Mouse (Mus musculus): ENCODE results near the gene Pctp. TPM values are rescaled to one million over a fixed set of nuclear protein-coding genes. Genes with fewer than 3 reads are reported as not detected.

The Pctp gene
- polyA plus RNA-seq, 1 experiment from 2014 or later = 6.9 TPM

DNA sequence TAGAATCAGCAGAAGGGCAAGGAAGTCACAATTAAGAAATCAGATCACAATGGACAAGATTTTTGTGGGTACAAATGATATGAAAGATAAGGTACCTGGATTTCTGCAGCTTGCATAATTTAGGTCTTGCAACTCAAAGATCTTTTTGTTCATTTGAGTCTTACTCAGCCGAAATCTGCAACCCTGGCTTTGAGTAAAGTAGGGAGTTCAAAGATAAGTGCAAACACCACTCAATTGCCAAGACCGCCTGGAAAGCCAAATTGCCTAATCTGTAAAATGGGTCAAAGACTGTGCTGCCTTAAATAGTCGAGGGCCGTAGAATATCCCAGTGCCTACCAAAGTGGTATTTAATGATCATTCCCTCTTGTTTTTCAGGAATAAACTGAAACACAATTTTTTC, 692 bp upstream of the Pctp start:
- no peak overlapping the region for H3K27ac ChIP-seq
- H3K36me3 ChIP-seq = no peaks in the 10 kb centered on the region
- no peak overlapping the region for H3K9ac ChIP-seq
- peaks cover 7% of the 10 kb centered on the region; the same call in 1 of the 2 replicates for H3K4me1 ChIP-seq
- no peaks in the 10 kb centered on the region for H3K9me3 ChIP-seq
- no peak for ATAC-seq (ENCODE audit: low FRiP score, low read depth)
- WGBS = 86% methylated on average over 4 of the region's 4 CpGs
- H3K4me2 ChIP-seq (replicated peaks) = peak overlapping the region; percentile 79; the same call in 1 of the 2 replicates
- H3K27me3 ChIP-seq = no peaks in the 10 kb centered on the region
- H3K4me3 ChIP-seq = no peak overlapping the region

- Histone ChIP-seq H3K9ac (no peak overlapping the region), H3K4me1 (peaks cover 7% of the 10 kb centered on the region; the same call in 1 of the 2 replicates), H3K9me3 (no peaks in the 10 kb centered on the region), H3K4me3 (peak overlapping the region; percentile 55), H3K4me2 (replicated peaks) (peak overlapping the region; percentile 79), H3K27ac (no peak overlapping the region), H3K27me3 (no peaks in the 10 kb centered on the region), H3K36me3 (no peaks in the 10 kb centered on the region)
- 9% methylated on average over 8 of the region's 8 CpGs for WGBS
- no peak for ATAC-seq (ENCODE audit: low FRiP score, low read depth)
Measured at GRCm38 (mm10) chr11:90002987-90003348, 274 bp upstream of the Pctp start.

- Histone ChIP-seq H3K9ac (peak overlapping the region; percentile 65; the same call in 1 of the 2 replicates), H3K4me2 (replicated peaks) (peak overlapping the region; percentile 79), H3K4me3 (peak overlapping the region; percentile 55; the same call in 1 of the 2 replicates), H3K27me3 (no peaks in the 10 kb centered on the region), H3K4me1 (peaks cover 7% of the 10 kb centered on the region; the same call in 1 of the 2 replicates), H3K27ac (no peak overlapping the region), H3K9me3 (no peaks in the 10 kb centered on the region), H3K36me3 (no peaks in the 10 kb centered on the region)
- no peak for ATAC-seq (ENCODE audit: low FRiP score, low read depth)
- 84% methylated on average over 10 of the region's 10 CpGs for WGBS
Measured at GRCm38 (mm10) chr11:90001396-90002230, 1.1 kb downstream of the Pctp start.

DNA sequence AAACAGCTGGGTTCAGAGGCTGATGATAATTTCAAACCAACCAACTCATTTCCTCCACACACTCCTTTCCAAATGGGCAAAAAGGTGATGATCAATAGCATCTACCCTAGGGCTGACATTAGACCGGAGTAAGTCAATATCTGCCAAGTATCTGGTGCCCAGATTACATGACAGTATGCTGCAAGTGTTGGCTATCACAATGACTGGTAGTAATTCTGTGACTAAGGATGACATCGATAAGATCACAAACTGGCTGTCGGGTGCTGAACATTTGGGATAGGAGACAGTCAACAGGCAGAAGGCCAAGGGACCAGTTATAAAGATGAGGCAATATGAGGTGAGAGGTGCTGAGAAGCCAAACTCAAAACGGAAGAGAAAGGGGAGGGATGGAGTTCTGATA, 2.0 kb downstream of the Pctp start:
- H3K4me2 ChIP-seq (replicated peaks) = no peak overlapping the region
- ATAC-seq (ENCODE audit: low FRiP score, low read depth) = no peak
- no peaks in the 10 kb centered on the region for H3K36me3 ChIP-seq
- H3K9me3 ChIP-seq = no peaks in the 10 kb centered on the region
- H3K4me3 ChIP-seq = no peak overlapping the region
- 77% methylated on average over 4 of the region's 4 CpGs for WGBS
- H3K4me1 ChIP-seq = peaks cover 7% of the 10 kb centered on the region; the same call in 1 of the 2 replicates
- no peak overlapping the region for H3K27ac ChIP-seq
- H3K27me3 ChIP-seq = no peaks in the 10 kb centered on the region
- H3K9ac ChIP-seq = no peak overlapping the region

DNA sequence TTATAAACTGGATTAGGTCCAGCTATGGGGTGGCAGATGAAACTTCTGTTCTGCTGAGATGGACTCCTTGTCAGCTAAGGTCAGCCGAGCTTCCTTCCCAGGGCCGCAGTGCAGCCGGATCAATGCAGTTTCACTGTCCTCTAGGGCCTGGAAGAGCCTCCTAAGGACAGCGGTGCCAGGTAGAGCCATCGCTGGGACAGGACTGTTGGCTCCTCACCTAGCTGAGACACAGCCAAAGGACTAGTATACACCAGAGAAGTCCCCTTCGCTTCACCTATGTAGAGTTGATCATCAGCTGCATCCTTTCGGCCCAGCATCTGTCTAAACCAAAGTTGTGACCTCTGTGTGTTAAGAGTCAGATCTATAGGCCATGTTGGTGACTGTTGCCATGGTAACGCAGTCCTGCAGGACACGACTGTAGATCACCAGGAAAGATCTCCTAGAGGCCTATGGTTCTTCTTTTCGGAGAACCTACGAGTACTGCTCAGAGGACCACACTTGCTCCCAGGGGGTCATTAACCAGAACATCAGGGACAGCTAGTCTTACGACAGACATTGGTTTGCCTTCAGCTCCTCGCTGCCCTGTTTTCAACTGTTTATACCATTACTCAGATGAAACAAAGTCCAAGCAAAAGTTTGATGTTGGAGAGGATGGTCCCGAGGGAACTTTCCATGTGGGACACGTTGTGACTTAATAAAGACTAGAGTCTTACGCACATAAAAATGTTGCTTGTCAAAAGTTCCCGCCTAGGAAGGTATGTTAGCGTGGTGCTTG, 3.5 kb downstream of the Pctp start:
- ATAC-seq (ENCODE audit: low FRiP score, low read depth) = no peak
- H3K4me3 ChIP-seq = no peak overlapping the region
- no peaks in the 10 kb centered on the region for H3K27me3 ChIP-seq
- H3K4me1 ChIP-seq = peaks cover 11% of the 10 kb centered on the region; the same call in 1 of the 2 replicates
- H3K9ac ChIP-seq = no peak overlapping the region
- H3K36me3 ChIP-seq = no peaks in the 10 kb centered on the region
- WGBS = 88% methylated on average over 18 of the region's 18 CpGs
- no peak overlapping the region for H3K27ac ChIP-seq
- H3K9me3 ChIP-seq = no peaks in the 10 kb centered on the region
- no peak overlapping the region for H3K4me2 ChIP-seq (replicated peaks)

DNA sequence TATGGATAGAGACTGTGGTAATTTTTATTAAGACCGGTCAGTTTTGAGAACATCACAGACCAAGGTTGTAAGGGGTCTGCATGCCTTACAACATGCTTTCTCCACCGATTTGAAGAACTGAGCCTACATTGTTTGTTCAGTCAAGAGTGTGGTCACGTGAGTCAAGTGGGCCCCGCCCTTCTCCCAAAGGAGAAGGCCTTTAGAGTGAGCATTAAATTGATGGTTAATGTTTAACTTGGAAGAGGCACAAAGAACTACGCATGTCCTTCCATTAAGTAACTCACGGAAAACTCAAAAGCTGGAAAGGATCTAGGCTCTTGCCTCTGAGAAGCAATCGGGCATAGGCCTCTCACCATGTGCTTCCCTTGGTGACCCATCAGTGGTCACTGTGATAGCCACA, 5.8 kb downstream of the Pctp start:
- peaks cover 5% of the 10 kb centered on the region; the same call in 1 of the 2 replicates for H3K4me1 ChIP-seq
- ATAC-seq (ENCODE audit: low FRiP score, low read depth) = no peak
- H3K9ac ChIP-seq = no peak overlapping the region
- H3K4me3 ChIP-seq = no peak overlapping the region
- no peak overlapping the region for H3K27ac ChIP-seq
- H3K9me3 ChIP-seq = no peaks in the 10 kb centered on the region
- H3K4me2 ChIP-seq (replicated peaks) = no peak overlapping the region
- H3K36me3 ChIP-seq = no peaks in the 10 kb centered on the region
- no peaks in the 10 kb centered on the region for H3K27me3 ChIP-seq
- 90% methylated on average over 7 of the region's 7 CpGs for WGBS

DNA sequence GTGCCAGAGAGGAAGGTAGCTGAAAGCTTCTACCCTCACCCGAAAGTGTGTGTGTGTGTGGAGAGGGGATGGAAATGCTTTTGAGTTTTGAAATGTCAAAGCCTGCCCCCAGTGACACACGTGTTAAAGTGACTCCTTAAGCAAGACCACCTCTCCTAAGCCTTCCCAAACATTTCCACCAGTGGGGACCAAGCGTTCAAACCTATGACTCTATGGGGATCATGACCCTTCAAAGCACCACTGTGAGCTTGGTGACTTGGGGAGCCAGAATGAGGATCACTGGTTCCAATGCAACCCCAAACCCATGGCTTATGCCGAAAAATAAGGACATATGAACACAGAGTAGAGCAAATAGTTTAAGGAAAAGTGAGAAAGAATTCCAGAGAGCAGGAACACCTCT, 6.3 kb downstream of the Pctp start:
- ATAC-seq (ENCODE audit: low FRiP score, low read depth) = no peak
- no peaks in the 10 kb centered on the region for H3K36me3 ChIP-seq
- WGBS = 91% methylated on average over 4 of the region's 4 CpGs
- no peaks in the 10 kb centered on the region for H3K27me3 ChIP-seq
- 0 out of 2 replicates have a peak, but pooled peaks cover 5% of the 10 kb centered on the region for H3K4me1 ChIP-seq
- H3K9ac ChIP-seq = no peak overlapping the region
- H3K4me2 ChIP-seq (replicated peaks) = no peak overlapping the region
- H3K27ac ChIP-seq = no peak overlapping the region
- H3K9me3 ChIP-seq = no peaks in the 10 kb centered on the region
- no peak overlapping the region for H3K4me3 ChIP-seq

DNA sequence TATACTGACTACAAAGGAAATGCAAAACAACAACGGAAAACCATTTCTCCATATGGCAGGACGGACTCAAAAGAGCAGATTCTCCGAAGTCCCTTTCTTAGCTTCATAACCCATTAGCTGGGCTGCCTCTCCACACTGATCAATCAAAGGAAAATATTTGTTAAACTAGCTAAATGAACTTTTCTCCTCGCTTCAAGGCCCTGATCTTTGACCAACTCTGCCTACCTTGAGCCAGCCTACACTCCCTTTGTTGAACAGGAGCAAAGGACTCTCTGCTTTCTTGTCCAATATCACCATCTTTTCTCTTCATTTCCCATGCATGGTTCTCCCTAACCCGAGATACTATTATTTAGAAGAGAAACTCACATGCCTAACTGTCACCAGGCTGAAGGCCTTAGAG, 7.1 kb downstream of the Pctp start:
- Histone ChIP-seq H3K36me3 (no peaks in the 10 kb centered on the region), H3K4me2 (replicated peaks) (no peak overlapping the region), H3K9ac (no peak overlapping the region), H3K27me3 (no peaks in the 10 kb centered on the region), H3K9me3 (no peaks in the 10 kb centered on the region), H3K4me3 (no peak overlapping the region), H3K4me1 (0 out of 2 replicates have a peak, but pooled peaks cover 5% of the 10 kb centered on the region), H3K27ac (no peak overlapping the region)
- WGBS = 92% methylated on average over 5 of the region's 5 CpGs
- no peak for ATAC-seq (ENCODE audit: low FRiP score, low read depth)

DNA sequence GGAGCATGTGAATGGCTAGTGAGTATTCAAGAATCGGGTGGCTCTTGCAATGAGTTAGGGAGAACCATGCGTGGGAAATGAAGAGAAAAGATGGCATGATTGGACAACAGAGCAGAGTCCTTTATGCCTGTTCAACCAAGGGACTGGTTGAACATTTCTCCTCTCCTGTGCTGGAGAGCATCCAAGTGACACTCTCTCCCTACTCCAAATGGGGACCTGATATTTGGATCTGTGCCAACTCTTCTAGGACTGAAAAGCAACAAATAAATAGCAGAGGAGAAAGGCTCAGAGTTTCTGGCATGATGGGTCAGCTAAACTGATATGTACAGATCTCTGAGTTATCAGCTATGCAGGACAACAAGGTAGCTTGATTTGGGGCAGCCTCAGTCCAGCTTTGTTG, 8.0 kb downstream of the Pctp start:
- Histone ChIP-seq H3K9me3 (no peaks in the 10 kb centered on the region), H3K27ac (no peak overlapping the region), H3K9ac (no peak overlapping the region), H3K36me3 (no peaks in the 10 kb centered on the region), H3K4me3 (no peak overlapping the region), H3K4me2 (replicated peaks) (no peak overlapping the region), H3K27me3 (no peaks in the 10 kb centered on the region), H3K4me1 (0 out of 2 replicates have a peak, but pooled peaks cover 5% of the 10 kb centered on the region)
- no peak for ATAC-seq (ENCODE audit: low FRiP score, low read depth)
- WGBS = 83% methylated on average over 2 of the region's 2 CpGs

DNA sequence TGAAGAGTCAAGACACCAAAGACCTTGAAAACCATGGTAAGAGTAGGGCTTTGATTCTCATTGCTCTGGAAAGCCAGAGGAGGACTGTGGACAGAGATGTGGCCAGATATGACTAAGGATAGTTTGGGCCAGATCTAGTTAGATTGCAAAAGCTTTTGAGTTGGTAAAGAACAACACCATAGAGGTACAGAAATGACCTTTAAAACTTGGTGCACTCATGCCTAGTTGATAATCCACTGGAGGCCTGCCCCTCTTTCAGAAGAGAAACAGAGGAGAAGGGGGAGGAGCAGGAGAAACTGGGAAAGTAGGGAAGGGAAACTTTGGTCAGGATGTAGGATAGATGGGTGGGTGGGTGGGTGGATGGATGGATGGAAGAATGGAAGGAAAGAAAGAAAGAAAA, 11.0 kb downstream of the Pctp start:
- H3K9me3 ChIP-seq = no peaks in the 10 kb centered on the region
- H3K27ac ChIP-seq = no peak overlapping the region
- no peak overlapping the region for H3K4me3 ChIP-seq
- H3K36me3 ChIP-seq = no peaks in the 10 kb centered on the region
- ATAC-seq (ENCODE audit: low FRiP score, low read depth) = no peak
- no peak overlapping the region for H3K4me2 ChIP-seq (replicated peaks)
- H3K9ac ChIP-seq = no peak overlapping the region
- H3K4me1 ChIP-seq = 0 out of 2 replicates have a peak, but pooled peaks cover 5% of the 10 kb centered on the region
- H3K27me3 ChIP-seq = no peaks in the 10 kb centered on the region

GRCm38 (mm10) chr11:89988936-89989589, 13.6 kb downstream of the Pctp start:
- Histone ChIP-seq H3K9ac (no peak overlapping the region), H3K27ac (no peak overlapping the region), H3K4me1 (no peaks in the 10 kb centered on the region), H3K4me3 (no peak overlapping the region), H3K36me3 (no peaks in the 10 kb centered on the region), H3K9me3 (no peaks in the 10 kb centered on the region), H3K27me3 (no peaks in the 10 kb centered on the region), H3K4me2 (replicated peaks) (no peak overlapping the region)
- ATAC-seq (ENCODE audit: low FRiP score, low read depth) = peak; percentile 75
- WGBS = 18% methylated on average over 8 of the region's 8 CpGs

GRCm38 (mm10) chr11:89986516-89986915, 16.2 kb downstream of the Pctp start:
- no peak for ATAC-seq (ENCODE audit: low FRiP score, low read depth)
- 92% methylated on average over 8 of the region's 8 CpGs for WGBS
- H3K4me3 ChIP-seq = no peak overlapping the region
- no peaks in the 10 kb centered on the region for H3K36me3 ChIP-seq
- no peaks in the 10 kb centered on the region for H3K4me1 ChIP-seq
- no peak overlapping the region for H3K4me2 ChIP-seq (replicated peaks)
- no peak overlapping the region for H3K27ac ChIP-seq
- H3K27me3 ChIP-seq = no peaks in the 10 kb centered on the region
- H3K9me3 ChIP-seq = no peaks in the 10 kb centered on the region
- H3K9ac ChIP-seq = no peak overlapping the region

Measured in limb, embryonic 13.5 days (tissue).